Mouse (Mus musculus) liver, adult (tissue): ENCODE measurements at regions not wholly inside any gene's neighbourhood (a gene's known extent, or its start where the extent isn't known, plus 50 kb on each side); places are given as distances from the start of the nearest gene placed in this dataset.

Source experiments
- GATA4 ChIP-seq: IDR thresholded peaks from 2 replicates; pipeline ENCODE4 v1.6.1; 2014; ENCODE audit warnings: mild to moderate bottlenecking, low read length; ENCODE audit not compliant: insufficient replicate concordance

- no peak for TF ChIP-seq GATA4
These were observed 96.7 kb upstream of the Fbxo11 start for GRCm38 (mm10) chr17:88161766-88162165.

- TF ChIP-seq GATA4 = no peak
These were observed 99.7 kb upstream of the Fbxo11 start for GRCm38 (mm10) chr17:88164805-88165204.

- no peak for TF ChIP-seq GATA4
These were observed 100.7 kb upstream of the Fbxo11 start for GRCm38 (mm10) chr17:88165811-88166210.

- no peak for TF ChIP-seq GATA4
These were observed 103.4 kb upstream of the Fbxo11 start for GRCm38 (mm10) chr17:88168262-88169096.

GRCm38 (mm10) chr17:88171606-88172005, 106.5 kb upstream of the Fbxo11 start:
- no peak for TF ChIP-seq GATA4

- TF ChIP-seq GATA4 = no peak
These were observed 108.4 kb upstream of the Fbxo11 start for GRCm38 (mm10) chr17:88173354-88174032.

GRCm38 (mm10) chr17:88174242-88174679, 109.2 kb upstream of the Fbxo11 start:
- no peak for TF ChIP-seq GATA4

GRCm38 (mm10) chr17:88175951-88176623, 111.0 kb upstream of the Fbxo11 start:
- no peak for TF ChIP-seq GATA4

- TF ChIP-seq GATA4 = no peak
These were observed 125.6 kb upstream of the Fbxo11 start for GRCm38 (mm10) chr17:88190735-88191134.

GRCm38 (mm10) chr17:88191444-88191843, 126.4 kb upstream of the Fbxo11 start:
- TF ChIP-seq GATA4 = no peak

GRCm38 (mm10) chr17:88191930-88192807, 127.1 kb upstream of the Fbxo11 start:
- TF ChIP-seq GATA4 = no peak

GRCm38 (mm10) chr17:88194693-88195092, 129.6 kb upstream of the Fbxo11 start:
- TF ChIP-seq GATA4 = no peak

GRCm38 (mm10) chr17:88195303-88195702, 130.2 kb upstream of the Fbxo11 start:
- TF ChIP-seq GATA4 = no peak

GRCm38 (mm10) chr17:88195893-88196292, 130.8 kb upstream of the Fbxo11 start:
- no peak for TF ChIP-seq GATA4

- TF ChIP-seq GATA4 = no peak
These were observed 131.2 kb upstream of the Fbxo11 start for GRCm38 (mm10) chr17:88196322-88196721.
